Mouse (Mus musculus) ovary, adult 18-20 months (tissue): ENCODE measurements around the gene Cd72.

Experiments used
- DNase-seq: peaks from one replicate; pipeline ENCODE4 v3.0.0; 2022; ENCODE audit warnings: low spot score, mixed read lengths

Gene Cd72

DNA sequence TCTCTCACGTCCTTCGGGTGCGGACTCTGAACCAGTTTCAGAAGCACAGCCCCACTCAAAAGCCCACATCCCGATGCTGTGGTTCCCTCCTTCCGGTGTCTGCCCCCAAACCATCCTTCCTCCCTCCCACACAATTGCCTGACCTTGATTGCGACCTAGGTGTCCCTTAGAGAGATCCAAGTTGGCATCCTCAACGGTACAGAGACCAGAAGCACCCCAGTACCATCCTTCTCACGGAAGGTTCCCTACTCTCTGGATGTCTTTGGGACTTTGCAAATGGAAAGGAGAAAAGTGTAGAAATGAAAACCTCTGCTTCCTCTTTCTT, 24.1 kb upstream of the Cd72 start:
- no peak for DNase-seq

DNA sequence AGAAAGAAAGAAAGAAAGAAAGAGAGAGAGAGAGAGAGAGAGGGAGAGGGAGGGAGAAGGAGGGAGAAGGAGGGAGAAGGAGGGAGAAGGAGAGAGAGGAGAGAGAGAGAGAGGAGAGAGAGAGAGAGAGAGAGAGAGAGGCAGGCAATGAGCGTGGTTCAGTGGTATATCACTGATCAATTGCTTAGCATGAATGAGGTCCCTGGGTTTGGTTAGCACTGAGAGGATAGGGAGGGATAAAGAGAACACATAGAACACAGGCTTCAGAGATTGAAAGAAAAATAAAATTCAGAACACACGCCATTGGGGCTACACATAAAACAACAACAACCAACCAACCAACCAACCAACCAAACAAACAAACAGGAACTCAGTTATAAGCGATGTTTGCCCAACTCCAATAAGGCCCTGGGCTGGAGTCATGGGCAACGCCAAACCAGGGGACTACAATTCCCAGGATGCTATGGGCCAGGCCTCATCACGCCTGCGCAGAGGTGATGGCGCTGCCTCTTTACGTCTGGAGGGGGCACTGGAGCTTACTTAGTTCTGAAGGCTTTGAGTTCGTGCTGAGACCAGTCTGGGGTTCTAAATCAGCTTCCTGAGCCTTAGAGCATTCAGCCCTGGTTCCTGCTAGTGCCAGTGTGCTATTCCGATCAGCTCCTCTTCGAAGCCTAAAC, 23.6 kb upstream of the Cd72 start:
- peak; percentile 82 for DNase-seq

DNA sequence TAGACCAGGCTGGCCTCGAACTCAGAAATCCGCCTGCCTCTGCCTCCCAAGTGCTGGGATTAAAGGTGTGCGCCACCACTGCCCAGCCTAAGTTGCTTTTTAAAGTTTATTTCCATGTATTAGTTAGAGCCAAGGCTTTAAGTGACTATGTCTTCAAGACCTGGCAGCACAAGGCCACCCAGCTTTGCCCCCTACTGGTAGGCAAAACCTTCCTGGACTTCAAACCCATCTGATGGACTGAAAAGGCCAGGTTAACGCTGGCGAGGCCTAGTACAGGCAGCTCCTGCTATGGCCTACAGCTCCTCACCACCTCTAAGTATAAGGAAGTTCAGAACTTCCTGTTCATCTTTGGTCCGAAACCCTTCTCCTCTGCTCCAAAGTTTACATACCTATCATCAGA, 22.2 kb upstream of the Cd72 start:
- DNase-seq, result no peak

DNA sequence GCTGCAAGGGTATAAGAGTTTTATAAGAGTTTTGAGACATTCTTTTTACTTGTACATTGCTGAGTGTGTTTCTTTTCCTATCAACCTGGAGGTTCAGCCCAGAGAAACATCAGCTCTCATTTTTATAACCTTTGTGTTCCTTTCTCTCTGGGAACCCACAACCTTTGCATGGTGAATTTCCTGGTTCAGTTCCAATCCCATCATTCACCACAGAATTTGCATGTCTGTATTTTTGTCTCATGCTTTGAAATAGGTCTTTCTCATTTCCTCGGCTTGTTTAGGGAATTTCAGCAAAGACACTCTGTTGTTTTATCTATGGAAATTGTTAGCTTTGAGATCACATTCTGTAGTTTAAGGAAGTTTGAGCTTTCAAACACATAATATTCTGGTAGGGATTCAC, 19.2 kb upstream of the Cd72 start:
- no peak for DNase-seq

DNA sequence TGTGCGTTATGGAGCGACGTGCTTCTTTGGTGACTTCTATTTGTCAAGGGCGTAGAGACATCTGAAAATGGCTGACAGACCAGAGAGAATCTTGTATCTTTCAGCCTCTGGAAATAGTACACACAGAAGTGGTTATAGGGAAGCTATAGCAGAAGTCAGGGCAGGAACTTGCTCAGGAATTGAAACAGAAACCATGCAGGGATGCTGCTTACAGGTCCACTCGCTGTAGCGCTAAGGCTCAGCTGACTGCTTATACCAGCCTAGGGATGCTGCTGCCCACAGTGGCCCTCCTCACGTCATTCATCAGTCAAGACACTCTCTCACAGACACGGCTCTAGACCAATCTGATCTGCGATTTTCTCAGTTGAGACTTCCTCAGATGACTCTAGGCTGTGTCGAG, 15.9 kb upstream of the Cd72 start:
- no peak for DNase-seq

DNA sequence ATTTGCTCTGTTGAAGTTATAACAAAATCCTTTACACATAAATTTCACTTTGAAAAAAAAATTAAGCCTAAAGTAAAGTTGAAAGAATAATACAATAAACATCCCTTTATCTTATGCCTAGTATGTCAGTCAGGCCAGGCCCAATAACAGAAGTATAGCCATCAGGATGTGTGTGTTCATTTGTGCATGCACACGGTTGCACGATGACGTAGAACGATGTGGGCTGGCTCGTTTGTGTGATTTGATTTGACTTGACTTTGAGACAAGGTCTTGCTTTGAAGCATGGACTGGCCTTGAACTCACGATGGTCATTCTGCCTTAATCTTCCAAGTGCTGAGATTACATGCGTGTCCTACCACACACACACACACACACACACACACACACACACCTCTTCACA, 12.4 kb upstream of the Cd72 start:
- DNase-seq, result no peak

DNA sequence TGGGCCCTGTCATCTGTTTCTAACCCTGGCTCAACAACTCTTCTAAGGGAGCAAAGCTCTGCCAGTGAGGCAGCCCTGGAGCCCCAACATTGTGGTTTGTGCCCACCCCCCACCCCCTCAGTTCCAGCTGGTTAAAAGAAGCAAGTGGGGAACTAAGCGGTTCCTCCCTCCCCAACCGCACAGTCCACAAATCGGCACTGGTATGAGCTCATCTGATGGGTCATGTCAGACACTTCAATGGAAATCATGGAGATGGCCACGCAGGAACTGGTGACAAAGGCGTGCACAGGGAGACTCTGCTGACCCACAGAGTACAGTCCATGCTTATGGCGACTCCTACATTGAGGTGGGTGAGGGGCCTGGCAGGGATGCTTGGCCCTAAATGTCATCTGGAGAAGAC, 11.5 kb upstream of the Cd72 start:
- no peak for DNase-seq

DNA sequence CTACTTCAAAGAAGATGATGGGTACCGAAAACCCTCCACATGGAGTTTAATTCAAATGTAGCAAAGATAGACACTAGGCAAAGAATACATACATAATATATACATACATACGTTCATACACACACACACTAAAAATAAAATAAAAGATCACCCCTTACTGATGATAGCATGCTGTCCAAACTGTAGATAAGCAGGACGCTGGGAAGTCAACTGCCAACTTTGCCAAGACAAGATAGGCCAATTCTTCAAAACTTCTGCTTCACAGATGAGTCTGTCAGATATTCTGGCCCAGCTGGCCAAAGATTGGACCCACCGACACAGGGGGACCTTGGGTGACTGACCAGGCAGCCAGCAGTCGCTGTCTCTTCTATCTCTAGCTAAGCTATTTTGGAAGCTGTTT, 8.7 kb upstream of the Cd72 start:
- DNase-seq, result no peak

DNA sequence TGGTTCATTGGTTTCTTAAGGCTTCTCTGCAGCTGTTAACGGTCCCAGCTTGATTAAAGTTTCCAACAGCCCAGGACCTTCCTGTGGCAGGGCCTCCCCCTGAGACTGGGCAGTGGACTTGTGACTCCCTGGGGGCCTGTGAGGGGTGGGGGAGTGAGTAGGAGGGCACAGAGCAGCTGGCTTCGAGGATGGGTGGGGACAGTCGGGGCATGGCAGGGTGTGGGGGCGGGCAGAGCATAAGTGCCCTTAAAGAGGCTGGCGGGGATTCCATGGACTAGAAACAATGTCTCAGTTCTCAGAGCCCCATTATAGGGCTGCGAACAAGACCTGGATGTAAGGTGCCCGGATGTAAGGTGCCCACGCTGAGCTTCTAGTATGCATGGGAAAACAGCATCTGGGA, 2.7 kb upstream of the Cd72 start:
- DNase-seq, result no peak

DNA sequence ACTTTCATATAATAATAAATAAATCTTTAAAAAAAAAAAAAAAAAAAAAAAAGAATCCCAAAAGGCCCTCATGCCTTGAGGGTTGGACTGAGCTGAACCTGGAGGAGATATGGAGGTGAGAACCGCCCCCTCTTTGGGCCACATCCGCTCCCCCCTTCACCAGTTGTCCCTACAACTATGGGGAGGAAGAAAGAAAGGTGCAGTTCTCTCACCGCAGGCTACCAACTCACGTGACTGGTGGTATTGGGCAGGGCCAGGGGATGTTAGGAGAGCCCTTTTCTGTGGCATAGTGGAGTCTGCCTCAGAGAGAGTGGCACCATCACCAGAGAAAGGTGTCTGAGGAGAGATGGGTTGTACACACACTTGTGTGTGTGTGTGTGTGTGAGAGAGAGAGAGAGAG, 2.0 kb upstream of the Cd72 start:
- no peak for DNase-seq

DNA sequence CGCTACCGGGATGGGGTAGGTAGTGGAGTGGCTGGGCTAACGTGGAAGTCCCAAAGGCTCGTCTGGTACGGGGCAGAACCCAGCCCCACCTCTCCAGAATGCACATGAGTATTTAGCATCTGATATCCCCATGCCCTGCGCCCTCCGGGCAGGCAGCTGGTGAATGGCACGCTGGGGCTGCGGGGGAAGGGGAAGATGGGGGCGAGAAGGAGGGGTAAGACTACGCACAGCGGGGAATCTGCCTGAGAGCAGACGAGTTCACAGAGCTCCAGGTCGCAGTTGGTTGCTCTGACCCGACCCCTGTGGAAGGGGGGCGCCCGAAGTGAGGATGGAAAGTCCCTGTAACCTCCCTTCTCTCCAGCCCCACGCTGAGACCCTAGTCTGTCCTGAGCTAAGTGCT, 1.0 kb downstream of the Cd72 start:
- no peak for DNase-seq

DNA sequence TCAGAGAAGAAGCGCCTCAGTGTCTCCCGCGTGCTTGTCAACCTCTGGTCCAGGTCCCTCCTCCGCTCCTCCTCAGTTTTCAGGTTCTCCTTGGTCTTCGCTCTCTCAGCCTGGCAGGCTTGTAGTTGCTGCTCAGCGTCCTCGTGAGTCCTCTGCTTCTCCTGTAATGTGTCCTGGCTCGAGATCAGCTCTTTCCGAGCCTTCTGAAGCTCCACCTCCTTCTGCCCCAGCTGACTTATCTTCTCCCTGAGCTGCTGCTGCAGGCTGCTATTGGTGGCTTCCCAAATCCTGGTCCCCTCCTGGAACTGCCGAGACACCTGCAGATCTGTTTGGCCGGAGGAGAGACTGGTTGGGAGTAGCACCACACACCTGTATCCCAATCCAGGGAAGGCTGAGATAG, 2.1 kb downstream of the Cd72 start:
- DNase-seq, result no peak

DNA sequence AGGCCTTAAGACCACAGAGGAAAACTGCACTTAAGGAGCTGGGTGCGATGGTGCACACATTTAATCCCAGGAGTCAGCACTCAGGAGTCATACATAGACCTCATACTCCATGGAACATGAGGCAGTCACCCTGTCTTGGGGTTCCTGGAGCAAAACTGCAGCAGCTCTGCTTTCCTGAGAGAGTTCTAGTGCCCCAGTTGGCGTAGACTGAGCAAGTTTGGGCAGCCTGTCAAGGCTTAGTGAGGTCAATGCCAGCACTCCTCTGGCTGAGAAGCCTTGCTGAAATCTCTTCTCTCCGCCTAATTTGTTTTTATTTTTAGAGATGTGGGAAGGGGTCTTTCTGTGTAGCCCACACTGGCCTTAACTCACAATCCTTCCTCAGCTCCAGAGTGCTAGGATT, 5.9 kb downstream of the Cd72 start:
- DNase-seq, result no peak

DNA sequence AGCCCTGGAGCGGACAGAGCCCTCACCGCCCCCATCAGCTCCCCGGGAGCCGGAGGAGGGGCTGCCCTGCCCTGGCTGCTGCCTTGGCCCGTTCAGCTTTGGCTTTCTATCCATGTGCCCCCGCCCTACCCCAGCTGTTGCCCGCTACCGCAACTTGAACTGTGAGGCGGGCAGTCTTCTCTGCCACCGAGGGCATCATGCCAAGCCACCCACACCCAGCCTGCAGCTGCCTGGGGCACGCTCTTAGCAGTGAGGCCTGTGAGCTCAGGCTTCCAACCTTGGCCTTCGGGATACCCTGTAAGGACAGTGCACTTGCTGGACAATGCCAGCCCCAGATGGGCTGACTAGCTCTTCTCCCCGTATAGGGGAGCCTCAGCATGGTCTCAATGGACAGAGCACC, 7.2 kb downstream of the Cd72 start:
- peak; percentile 84 for DNase-seq

DNA sequence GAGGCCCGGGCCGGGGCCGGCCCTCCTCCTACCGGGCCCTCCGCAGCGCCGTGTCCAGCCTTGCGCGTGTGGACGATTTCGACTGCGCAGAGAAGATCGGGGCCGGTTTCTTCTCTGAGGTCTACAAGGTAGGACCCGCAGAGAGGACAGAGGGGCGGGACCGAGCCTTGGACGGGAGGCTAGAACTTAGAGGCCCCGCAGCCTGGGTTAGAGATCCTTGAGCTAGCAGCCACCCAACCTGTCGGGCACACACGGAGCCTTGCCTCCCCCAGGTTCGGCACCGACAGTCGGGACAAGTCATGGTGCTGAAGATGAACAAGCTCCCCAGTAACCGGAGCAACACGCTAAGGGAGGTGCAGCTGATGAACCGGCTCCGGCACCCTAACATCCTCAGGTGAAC, 10.9 kb downstream of the Cd72 start:
- no peak for DNase-seq

DNA sequence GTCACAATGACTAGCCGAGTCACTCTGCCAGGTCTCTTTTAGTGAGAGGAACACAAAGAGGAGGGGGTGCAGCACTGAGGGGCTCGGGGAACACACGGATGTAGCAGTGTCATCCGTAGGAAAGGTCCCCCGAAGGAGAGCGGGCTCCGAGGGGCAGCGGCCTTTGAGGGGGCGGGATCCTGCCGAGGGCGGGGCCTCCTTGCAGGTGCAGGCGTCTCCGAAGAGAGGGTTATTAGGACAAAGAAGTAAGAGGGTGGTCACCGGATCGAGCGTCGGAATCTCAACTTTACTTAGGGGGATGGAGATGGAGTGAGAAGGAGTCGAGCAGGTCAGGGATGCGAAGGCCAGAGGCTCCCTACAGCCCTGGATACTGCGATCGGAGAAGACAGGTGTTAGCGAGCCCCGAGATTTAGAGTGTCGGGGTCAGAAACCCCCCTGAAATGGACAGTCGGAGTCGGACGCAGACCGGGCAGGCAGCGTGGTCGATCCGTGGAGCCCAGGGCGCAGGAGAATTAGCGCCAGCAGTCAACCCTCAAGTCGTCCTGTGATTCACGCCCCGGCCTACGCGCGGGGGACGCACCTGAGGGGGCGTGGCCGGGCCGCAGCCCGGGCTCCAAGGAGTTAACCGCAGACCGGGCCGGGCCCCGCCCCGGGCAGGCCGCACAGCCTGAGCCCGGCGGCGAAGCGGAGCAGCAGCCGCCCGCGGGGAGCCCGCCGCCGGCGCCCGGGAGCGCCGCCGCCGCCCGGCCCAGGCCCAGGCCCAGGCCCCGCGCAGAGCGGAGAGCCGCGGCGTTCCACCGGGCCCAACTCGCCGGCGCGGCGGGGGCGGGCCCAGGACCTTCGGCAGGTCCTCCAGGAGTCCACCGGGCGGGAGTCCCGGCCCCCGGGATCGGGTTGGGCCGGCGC, 11.7 kb downstream of the Cd72 start:
- DNase-seq, result peak; percentile 73

DNA sequence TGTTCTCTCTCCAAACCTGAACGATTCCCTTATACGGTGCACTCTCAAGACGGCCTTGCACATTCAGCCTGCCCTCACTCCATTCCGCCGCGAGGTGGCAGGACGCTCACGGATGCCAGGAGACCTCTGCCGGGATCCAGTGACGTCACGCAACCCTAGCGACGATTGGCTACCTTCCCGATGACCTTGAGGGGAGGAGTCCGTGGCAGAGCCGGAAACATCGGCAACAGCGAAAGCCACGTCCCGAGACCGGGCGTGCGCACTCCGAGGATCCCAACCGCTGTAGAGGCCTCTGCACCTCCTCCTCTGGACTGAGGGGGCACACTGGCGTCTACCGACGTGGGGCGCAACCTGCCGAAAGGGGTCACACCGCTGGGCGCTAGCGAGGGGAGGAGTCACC, 12.4 kb downstream of the Cd72 start:
- DNase-seq, result peak; percentile 99

DNA sequence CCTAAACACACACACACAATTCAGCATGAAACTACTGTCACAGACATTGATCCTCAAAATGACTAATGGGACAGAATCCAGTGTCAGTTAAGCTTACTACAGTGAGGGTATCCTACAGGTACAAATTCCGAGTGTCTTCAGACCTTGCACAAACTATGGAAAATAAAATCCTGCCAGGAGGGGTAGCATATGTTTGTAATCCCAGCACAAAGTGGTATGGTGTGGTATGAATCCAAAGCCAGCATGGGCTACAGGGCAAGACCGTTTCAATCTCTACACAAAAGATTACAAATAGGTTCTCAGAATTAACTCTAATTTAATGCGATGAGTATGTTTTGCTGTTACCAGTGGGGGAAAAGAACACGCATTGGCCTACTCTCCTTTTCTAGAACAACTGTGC, 12.8 kb downstream of the Cd72 start, which contains the start of gene Tesk1:
Gene Tesk1 (plus strand): TSS at position 301 of the 400 bp plus-strand sequence.
- no peak for DNase-seq

DNA sequence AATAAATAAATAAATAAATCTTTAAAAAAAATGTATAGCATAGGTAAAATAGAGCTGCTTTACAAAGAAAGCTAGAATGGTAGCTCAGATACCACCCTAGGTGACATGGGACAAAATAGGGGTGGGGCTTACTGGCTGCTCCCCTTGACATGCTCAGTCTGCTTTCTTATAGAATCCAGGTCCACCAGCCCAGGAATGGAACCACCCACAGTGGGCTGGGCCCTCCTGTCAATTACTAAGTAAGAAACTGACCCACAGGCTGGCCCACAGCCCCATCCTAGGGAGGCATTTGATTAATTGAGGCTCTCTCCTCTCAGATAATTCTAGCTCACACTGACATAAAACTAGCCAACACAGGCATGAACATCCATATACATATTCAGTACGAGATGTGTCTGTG, 21.6 kb downstream of the Cd72 start:
- DNase-seq, result no peak

DNA sequence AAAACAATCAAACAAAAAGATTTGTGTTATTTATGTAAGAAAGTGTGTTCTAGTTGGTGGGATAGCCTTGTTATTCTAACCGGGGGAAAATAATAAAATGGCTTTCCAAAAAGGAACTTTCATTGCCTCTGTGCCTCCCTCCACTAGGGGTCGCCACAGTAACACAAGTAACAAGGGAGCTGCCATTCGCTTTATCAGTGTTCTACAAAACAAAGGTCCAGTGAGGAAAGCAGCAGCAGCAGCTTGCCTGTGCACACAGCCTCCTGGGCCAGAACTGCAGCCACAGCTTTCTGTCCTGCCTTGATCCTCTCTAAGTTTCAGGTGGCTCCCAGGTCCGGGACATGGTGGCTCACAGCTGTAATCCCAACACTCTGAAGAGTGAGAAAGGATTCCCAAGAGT, 22.7 kb downstream of the Cd72 start:
- DNase-seq, result peak; percentile 66

DNA sequence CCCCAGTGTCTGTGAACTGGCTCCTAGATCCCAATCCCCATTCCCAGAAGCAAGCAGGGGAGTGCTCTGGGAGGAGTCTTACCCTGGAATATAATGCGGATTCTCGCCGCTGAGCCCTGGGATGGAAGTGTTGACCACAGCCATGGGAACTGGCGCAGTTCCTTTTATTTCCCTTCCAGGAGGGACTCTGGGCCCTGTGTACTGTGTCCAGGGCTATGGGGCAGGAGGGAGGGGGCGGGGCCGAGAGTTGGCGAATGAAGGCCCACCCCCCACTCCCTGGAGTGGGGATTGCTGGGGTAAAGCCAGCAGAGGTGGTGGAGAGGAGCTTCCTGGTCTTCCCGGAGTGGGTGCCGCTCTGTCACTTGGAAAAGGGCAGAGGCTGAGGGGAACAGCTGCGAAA, 25.5 kb downstream of the Cd72 start, which contains the start of gene Fam166b:
Gene Fam166b (minus strand): TSS at position 189 of the 400 bp plus-strand sequence.
- no peak for DNase-seq

DNA sequence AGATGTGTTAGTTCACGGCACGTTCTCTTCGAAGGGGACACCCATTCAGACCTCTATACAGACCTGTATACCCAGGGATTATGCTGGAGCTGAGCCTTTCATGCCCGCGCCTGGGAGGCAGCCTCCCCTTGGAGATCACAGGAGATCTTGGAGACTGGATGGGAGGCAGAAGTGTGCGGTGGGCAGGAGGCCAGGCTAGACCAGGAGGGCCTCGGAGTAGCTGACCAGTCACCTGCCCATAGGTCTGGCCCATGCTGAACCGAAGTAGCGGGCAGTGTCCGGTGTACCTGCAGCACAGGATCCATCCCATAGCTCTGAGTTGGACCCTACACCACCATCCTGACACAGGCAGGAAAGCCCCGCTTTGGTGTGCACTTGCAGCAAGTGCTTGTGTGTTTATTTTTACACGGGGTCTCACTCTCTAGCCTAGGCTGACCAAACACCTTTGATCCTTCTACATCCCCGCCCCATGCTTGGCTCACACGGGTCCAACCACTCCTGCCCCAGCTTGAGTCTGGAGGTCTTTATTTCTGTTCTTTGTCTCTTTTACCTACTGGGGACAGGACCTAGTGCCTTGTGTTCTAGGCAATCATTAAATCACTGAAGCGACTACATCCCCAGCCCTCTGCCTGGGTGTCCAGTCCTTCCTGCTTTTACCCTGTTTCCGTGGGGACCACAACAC, 26.1 kb downstream of the Cd72 start:
- no peak for DNase-seq
